Mouse (Mus musculus): ENCODE results near the gene 9130213A22Rik. TPM values are rescaled to one million over a fixed set of nuclear protein-coding genes. Genes with fewer than 3 reads are reported as not detected.
A peak's percentile ranks its signal among the peaks of the same experiment; 100 is the strongest.

The 9130213A22Rik gene
- polyA plus RNA-seq, 1 experiment, result 1.3 TPM

DNA sequence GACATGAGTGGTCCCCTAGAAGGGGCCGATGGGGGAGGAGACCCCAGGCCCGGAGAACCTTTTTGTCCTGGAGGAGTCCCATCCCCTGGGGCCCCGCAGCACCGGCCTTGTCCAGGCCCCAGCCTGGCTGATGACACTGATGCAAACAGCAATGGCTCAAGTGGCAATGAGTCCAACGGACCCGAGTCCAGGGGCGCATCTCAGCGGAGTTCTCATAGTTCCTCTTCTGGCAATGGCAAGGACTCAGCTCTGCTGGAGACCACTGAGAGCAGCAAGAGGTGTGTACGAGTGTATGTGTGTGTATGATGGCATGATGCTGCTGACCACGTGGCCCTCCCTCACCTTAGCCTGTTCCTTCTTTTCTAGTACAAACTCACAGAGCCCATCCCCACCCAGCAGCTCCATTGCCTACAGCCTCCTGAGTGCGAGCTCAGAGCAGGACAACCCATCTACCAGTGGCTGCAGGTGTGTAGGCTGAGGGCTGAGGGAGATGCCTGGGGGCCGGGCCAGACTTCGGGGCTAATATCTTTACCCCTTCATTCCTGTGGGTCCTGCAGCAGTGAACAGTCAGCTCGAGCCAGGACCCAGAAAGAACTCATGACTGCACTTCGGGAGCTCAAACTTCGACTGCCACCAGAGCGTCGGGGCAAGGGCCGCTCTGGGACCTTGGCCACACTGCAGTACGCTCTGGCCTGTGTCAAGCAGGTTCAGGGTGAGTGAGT is 21.6 kb downstream of the 9130213A22Rik start:
- Histone ChIP-seq H3K27me3 (ENCODE audit: control insufficient read depth, insufficient read depth, low read length) (no peaks in the 10 kb centered on the region), H3K4me3 (ENCODE audit: control insufficient read depth, insufficient read depth, low read length) (no peak overlapping the region), H3K36me3 (ENCODE audit: control insufficient read depth, insufficient read depth, low read length) (peaks cover 34% of the 10 kb centered on the region), H3K27ac (ENCODE audit: control insufficient read depth, insufficient read depth, low read length) (no peak overlapping the region), H3K4me1 (replicated peaks; ENCODE audit: control insufficient read depth, insufficient read depth, low read length) (peaks cover 44% of the 10 kb centered on the region)
- no peak for DNase-seq
- WGBS, result 81% methylated on average over 20 of the region's 20 CpGs
- TF ChIP-seq CTCF (IDR thresholded peaks at IDR 0.05; ENCODE audit: borderline replicate concordance, control insufficient read depth, extremely low read depth, insufficient read depth, low read length, poor library complexity) (no peak), POLR2A (IDR thresholded peaks at IDR 0.05; ENCODE audit: control insufficient read depth, extremely low read depth, insufficient read depth, low read length, poor library complexity) (no peak)

DNA sequence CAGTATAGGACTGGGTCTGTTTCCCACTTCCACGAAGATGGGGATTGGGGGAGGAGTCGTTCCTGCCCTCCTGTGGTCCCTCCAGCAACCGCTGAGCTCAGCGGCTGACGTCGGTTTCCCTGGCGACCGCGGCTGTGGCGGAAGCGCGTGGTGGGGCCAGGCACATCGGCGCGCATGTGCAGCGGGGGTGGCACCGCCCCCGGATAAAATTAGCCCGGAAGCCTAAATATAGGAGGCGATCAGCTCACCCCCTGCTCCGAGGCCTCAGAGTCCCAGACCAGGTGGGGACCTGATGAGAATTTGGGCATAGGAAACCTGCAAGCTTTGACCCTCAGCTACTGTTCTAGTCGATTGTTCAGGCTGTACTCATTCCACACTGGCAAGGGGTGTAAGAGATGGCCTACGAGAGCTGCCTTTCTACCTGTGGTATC is 22.5 kb downstream of the 9130213A22Rik start:
- DNase-seq, result peak; percentile 91
- WGBS, result 1% methylated on average over 23 of the region's 23 CpGs

DNA sequence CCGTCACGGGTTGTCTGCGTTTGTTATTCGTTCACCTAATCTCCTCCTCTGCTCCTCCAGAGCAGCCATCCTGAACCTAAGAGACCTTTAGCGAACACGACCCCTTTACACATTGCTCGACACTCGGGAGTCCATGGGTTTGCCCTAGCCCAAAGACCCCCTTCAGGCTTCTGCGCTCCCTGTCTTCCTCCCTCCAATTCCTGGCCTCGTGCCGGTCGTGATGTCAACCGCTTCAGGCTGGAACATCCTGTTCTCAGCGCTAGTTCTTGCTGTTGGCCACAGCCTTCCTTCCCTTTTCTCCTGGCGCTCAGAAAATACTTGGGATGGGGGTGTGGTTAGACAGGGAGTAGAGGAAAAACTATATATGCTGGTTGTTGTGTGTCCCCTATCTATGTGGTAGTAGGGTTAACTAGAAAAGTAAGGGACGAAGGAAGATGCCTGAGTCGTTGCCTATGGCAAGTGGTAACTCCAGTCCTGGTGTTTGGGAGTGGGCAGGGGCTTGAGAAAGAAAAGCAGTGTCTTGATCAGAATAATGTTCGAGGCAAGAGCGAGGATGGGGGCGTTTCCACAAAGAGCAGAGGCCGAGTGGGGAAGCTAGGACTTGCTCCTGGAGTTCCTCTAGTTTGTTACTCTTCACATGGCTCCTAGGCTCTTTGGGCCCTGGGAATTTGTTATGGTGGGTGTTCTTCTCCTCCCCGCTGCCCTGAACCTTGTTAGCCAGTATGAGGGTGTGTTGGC is 23.0 kb downstream of the 9130213A22Rik start:
- peaks cover 21% of the 10 kb centered on the region; the same call in 1 of the 2 replicates for H3K36me3 ChIP-seq (ENCODE audit: control insufficient read depth, insufficient read depth, low read length)
- TF ChIP-seq CTCF (IDR thresholded peaks at IDR 0.05; ENCODE audit: borderline replicate concordance, control insufficient read depth, extremely low read depth, insufficient read depth, low read length, poor library complexity), result no peak
- TF ChIP-seq POLR2A (IDR thresholded peaks at IDR 0.05; ENCODE audit: control insufficient read depth, extremely low read depth, insufficient read depth, low read length, poor library complexity), result no peak
- no peak for DNase-seq
- WGBS, result 1% methylated on average over 22 of the region's 22 CpGs
- peaks cover 51% of the 10 kb centered on the region for H3K4me1 ChIP-seq (replicated peaks; ENCODE audit: control insufficient read depth, insufficient read depth, low read length)
- peak overlapping the region; percentile 76 for H3K27ac ChIP-seq (ENCODE audit: control insufficient read depth, insufficient read depth, low read length)
- H3K4me3 ChIP-seq (ENCODE audit: control insufficient read depth, insufficient read depth, low read length), result peak overlapping the region; percentile 51
- H3K27me3 ChIP-seq (ENCODE audit: control insufficient read depth, insufficient read depth, low read length), result no peaks in the 10 kb centered on the region

More for the DNA sequence above, 22.5 kb downstream of the 9130213A22Rik start:
- H3K27me3 ChIP-seq (ENCODE audit: control insufficient read depth, insufficient read depth, low read length), result no peaks in the 10 kb centered on the region
- peaks cover 50% of the 10 kb centered on the region for H3K4me1 ChIP-seq (replicated peaks; ENCODE audit: control insufficient read depth, insufficient read depth, low read length)
- peak overlapping the region; percentile 76; the same call in 1 of the 2 replicates for H3K27ac ChIP-seq (ENCODE audit: control insufficient read depth, insufficient read depth, low read length)
- peak overlapping the region; percentile 22 for H3K4me3 ChIP-seq (ENCODE audit: control insufficient read depth, insufficient read depth, low read length)
- TF ChIP-seq CTCF (IDR thresholded peaks at IDR 0.05; ENCODE audit: borderline replicate concordance, control insufficient read depth, extremely low read depth, insufficient read depth, low read length, poor library complexity), result peak; percentile 40; the same call in 1 of the 2 replicates
- peak; percentile 51; the same call in 1 of the 2 replicates for TF ChIP-seq POLR2A (IDR thresholded peaks at IDR 0.05; ENCODE audit: control insufficient read depth, extremely low read depth, insufficient read depth, low read length, poor library complexity)
- peaks cover 25% of the 10 kb centered on the region; the same call in 1 of the 2 replicates for H3K36me3 ChIP-seq (ENCODE audit: control insufficient read depth, insufficient read depth, low read length)

DNA sequence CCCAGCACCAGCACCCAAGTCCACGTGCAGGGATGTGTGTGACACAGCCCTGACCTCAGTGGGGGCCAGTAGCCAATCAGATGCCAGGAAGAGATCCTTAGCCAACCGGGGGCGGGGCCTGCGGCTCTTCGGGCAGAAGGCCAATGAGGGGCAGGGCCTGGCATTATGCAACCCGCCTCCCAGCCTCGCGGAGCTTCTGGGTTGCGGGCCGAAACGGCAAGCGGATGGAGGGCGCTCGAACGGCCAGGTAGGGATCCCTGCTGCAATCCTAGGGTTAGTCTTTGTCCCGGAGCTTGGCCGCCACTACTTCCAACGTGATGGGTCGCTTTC is 23.7 kb downstream of the 9130213A22Rik start:
- peak; percentile 89 for DNase-seq
- WGBS, result under 1% methylated on average over 19 of the region's 19 CpGs
- peaks cover 52% of the 10 kb centered on the region for H3K4me1 ChIP-seq (replicated peaks; ENCODE audit: control insufficient read depth, insufficient read depth, low read length)

DNA sequence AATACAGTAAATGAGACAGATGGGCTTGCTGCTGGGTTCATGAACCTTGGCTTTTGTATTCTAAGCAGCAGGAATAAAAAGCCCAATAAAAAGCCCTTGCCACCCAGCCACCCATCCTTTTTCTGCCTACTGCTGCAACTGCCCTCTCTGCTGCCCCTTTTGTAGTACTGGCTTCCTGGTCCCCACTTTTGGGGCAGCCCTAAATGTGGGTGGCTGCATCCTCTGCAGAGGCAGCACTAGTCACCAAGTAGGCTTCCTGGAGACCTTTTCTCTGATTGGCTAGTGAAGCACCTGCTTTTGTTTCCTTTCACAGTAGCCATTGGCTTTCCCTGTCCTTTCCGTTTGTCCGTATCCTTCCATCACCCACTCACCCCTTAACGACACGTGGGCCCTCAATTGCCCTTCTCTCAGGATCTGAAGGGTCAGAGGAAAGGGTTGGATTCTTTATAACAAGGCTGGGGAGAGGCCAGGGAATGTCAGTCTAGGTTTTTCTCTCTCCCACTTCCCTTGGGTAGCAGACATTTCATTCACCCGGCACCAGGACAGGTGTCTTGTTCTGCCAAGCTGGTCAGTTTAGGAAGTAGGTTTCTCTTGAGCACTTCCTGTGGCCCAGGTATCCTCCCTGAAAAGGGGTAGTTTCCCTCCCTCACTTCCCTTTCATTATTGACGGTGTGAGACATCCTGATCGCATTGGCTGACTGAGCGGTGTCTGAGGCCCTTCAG is 24.2 kb downstream of the 9130213A22Rik start:
- WGBS, result 18% methylated on average over 8 of the region's 8 CpGs
- Histone ChIP-seq H3K4me3 (ENCODE audit: control insufficient read depth, insufficient read depth, low read length) (peak overlapping the region; percentile 51; the same call in 1 of the 2 replicates), H3K27me3 (ENCODE audit: control insufficient read depth, insufficient read depth, low read length) (no peaks in the 10 kb centered on the region), H3K36me3 (ENCODE audit: control insufficient read depth, insufficient read depth, low read length) (peaks cover 12% of the 10 kb centered on the region; the same call in 1 of the 2 replicates), H3K27ac (ENCODE audit: control insufficient read depth, insufficient read depth, low read length) (peak overlapping the region; percentile 78), H3K4me1 (replicated peaks; ENCODE audit: control insufficient read depth, insufficient read depth, low read length) (peaks cover 52% of the 10 kb centered on the region)
- DNase-seq, result no peak
- TF ChIP-seq POLR2A (IDR thresholded peaks at IDR 0.05; ENCODE audit: control insufficient read depth, extremely low read depth, insufficient read depth, low read length, poor library complexity), result no peak
- TF ChIP-seq CTCF (IDR thresholded peaks at IDR 0.05; ENCODE audit: borderline replicate concordance, control insufficient read depth, extremely low read depth, insufficient read depth, low read length, poor library complexity), result no peak

More for the DNA sequence above, 23.7 kb downstream of the 9130213A22Rik start:
- TF ChIP-seq CTCF (IDR thresholded peaks at IDR 0.05; ENCODE audit: borderline replicate concordance, control insufficient read depth, extremely low read depth, insufficient read depth, low read length, poor library complexity), result peak; percentile 51; the same call in 1 of the 2 replicates
- TF ChIP-seq POLR2A (IDR thresholded peaks at IDR 0.05; ENCODE audit: control insufficient read depth, extremely low read depth, insufficient read depth, low read length, poor library complexity), result peak; percentile 53
- Histone ChIP-seq H3K27ac (ENCODE audit: control insufficient read depth, insufficient read depth, low read length) (peak overlapping the region; percentile 78), H3K4me3 (ENCODE audit: control insufficient read depth, insufficient read depth, low read length) (peak overlapping the region; percentile 51), H3K36me3 (ENCODE audit: control insufficient read depth, insufficient read depth, low read length) (peaks cover 15% of the 10 kb centered on the region; the same call in 1 of the 2 replicates), H3K27me3 (ENCODE audit: control insufficient read depth, insufficient read depth, low read length) (no peaks in the 10 kb centered on the region)
